Mouse (Mus musculus): ENCODE results near the gene Dct.

The Dct gene

DNA sequence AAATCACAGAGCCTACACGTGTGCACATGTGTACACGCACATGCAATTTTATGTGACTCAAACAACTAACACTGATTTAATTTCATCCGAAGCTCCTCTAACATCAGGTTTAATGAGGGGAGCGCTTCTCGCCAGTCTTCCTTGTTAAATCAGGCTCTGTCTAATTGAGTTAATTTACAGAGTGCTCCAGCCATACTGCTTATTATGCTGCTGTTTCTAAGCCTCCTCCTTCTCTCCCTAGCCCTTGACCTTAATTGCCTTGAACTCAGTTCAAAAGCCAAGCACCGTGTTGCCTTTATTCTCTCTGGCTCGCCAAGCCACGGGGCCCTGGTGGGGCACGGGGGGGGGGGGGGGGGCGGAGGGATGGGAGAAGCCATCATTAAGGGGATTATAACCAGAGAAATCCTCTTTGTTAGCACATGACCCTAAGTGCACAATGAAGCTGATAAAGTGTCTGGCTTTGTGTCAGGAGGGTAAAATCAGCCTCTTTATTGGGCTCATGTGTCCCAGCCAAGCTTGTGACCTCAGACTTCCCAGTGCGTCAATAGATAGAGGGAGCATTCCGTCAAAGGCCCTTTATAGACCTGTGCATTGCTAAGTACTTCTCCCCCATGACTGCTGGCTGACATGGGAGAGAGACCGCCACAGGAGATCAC is at the start of gene Dct:
Gene Dct (minus strand): TSS at position 270 of the 656 bp plus-strand sequence.
- peak; percentile 63 for DNase-seq (ENCODE audit: low read depth, low spot score)

GRCm38 (mm10) chr14:118101227-118101990 is 49.4 kb upstream of the Dct start:
- no peak for DNase-seq (ENCODE audit: low read depth, low spot score)

DNA sequence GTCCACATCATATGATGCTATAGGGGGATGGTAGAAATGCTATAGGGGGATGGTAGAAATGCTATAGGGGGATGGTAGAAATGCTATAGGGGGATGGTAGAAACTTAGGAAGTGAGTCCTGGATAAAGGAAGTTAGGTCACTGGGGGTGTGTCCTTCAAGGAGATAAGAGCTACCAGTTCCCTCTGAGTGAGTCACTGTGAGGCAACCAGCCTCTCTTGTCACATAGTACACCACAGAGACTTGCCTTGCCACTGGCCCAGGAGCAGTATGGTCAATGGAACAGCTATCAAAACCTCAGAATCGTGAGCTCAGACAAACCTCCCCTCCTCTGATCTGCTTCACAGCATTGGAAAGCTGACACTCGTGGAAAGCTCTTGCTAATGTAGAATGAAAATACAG is 46.2 kb upstream of the Dct start:
- DNase-seq (ENCODE audit: low read depth, low spot score): no peak

DNA sequence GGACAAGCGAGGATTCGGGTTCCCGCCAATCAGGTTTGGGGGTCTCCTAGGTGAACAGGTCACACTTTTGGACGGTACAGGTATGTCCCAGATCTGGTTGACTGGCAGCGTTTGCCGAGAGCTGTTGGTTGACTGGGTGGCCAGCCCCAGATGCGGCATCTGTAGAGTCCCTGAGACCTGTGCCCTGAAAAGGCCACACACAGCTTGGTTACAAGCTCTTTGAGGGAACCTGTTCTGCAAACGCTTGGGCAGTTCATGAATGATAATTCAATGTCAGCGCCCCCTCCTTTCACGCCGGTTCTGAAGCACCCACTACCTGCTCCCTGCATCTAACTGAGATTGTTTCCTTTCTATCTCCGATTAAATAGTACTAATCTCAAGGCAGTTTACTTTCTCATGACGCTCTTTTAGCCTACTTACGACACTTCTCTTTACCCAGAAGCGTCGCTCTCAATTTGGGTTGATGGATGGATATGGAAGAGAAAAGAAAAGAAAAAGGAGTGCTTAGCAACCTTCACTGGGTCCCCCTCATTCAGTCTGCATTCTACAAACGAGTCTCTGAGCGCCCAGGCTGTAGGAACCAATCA is 37.9 kb upstream of the Dct start:
- no peak for DNase-seq (ENCODE audit: low read depth, low spot score)

DNA sequence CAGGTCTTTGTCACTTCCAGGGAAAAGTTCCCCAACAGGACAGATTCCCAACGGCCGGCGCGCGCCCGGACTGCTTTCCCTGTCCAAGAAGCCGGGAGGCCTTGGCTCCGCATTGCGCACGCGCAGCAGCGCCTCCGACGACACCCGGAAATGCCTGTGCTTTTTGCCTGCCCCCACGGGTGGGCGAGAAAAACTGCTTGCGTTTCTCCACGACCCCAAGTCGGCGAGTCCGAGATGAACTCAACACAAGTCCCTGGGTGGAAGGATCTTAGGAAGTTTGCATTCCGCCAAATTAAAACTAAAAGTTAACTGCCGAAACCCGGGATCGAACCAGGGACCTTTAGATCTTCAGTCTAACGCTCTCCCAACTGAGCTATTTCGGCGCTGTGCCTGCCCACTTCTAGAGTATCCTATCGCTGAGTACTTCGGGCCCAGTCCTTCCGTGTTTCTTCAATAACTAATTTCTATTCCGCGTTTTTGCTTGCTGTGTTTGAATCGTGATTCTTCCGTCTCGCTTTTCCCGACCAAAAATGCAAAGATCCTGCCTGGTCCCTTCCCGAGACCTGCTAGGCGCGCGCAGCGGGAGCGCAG is 37.3 kb upstream of the Dct start:
- peak; percentile 83 for DNase-seq (ENCODE audit: low read depth, low spot score)

GRCm38 (mm10) chr14:118088437-118089207 is 36.6 kb upstream of the Dct start:
- no peak for DNase-seq (ENCODE audit: low read depth, low spot score)

DNA sequence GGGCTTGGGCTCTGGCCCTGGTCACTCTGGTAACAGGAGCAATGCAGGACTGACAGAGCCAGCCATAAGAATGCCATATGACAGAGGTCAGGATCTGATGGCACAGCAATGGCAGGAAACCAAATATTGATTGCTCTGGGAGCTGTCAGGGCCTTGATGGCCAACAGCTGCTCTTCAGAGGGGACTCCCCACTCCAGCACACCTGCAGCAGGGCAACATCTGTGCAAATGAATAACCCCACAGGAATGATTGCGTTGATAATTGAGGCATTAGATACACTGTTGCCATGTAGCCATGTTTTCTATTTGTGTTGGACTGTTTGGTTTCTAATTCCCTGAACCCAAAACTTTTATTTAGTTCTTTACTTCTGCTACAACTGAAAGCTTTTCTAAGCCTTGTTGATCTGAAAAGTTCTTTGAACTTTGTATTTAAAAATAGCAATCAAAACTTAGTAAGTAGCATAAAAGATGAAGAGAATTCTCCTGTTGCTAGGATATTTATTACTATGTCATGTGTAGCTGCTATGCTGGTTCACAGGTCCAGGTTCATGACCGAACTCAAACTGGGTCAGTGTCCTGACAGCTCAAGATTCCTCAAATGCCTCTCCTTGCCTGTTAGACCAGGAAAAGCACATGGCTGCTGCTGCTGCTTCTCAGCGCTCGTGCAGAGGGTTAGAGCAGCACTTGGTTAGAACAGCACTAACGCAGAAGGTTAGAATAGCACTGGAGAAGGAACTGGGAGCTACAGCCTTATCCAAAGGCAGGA is 34.4 kb upstream of the Dct start:
- DNase-seq (ENCODE audit: low read depth, low spot score): no peak

GRCm38 (mm10) chr14:118083851-118084250 is 31.8 kb upstream of the Dct start:
- no peak for DNase-seq (ENCODE audit: low read depth, low spot score)

DNA sequence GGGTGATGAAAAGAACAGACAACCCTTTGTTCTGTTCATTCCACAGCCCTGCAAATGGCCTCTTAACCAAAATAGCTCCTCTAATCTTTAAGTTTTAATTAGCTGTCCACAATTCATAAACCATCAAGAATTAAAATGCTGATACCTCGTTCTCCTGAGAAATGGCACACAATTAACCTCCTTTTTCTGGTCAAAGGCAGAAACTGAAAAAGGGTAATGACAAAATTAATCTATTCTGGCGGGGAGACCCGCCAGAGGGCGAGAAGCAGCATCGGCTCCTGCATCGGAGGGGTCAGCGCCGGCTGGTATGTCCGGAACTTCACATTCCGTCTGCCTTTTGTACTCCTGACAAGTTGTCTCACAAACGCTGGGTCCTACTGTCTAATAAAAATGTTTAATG is 28.6 kb upstream of the Dct start:
- no peak for DNase-seq (ENCODE audit: low read depth, low spot score)

- DNase-seq (ENCODE audit: low read depth, low spot score): no peak
Observed at GRCm38 (mm10) chr14:118070100-118070499, 18.1 kb upstream of the Dct start.

DNA sequence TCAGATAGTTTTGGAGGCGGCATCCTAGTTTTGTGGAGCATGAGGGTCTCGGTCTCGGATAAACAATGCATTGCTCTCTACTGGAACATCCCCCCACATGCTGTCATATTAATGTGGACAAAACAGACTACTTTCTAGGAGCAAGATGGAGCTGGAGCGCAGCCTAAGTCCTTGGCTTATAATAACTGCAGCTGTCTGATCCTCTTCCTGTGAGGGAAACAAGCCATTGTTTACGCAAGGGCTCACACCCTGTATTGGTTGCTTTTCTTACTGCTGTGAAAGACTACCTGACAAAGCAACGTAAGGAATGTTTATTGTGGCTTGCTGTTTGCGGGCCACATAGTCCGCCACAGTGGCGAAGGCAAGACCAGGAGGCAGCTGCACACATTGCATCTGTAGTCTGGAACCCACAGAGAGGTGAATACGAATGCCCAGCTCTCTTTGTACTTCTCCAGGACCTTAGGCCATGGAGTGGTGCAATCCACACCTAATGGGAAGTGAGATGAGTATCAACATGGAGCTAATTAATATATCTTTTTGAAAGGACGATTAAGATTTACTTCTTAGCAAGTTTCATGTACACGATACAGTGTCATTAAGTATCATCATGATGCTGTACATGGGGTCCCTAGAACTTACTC is 17.5 kb upstream of the Dct start:
- no peak for DNase-seq (ENCODE audit: low read depth, low spot score)

DNA sequence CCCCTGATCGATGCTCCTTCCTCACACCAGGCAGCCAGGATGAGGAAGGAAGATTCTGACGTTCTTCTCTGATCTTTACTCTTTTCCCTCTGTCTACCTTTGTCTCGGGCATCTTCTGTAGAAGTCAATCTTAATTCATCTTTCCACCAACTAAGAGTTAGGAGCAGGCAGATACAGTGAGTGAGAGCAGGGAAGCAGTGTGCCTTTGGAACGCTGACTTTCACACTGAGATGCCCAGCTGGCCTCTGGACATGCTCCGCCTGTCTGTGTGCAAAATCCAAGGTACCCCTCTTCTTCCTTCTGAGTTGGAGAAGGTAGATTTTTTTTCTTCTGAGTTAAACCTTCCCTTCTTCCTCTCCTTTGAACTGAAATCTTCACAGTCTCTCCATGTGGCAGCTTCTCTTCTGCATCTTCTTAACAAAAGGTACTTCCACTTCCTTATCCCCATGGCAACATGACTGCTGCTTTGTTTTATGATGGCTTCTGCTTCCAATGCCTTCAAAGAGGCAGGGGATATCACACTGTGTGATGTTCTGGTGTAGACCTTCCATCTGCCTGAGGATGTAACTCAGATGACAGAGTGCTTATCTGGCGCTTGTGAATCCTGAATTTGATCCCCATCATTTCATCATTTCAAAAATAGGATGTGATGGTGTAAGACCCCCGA is 9.9 kb upstream of the Dct start:
- no peak for DNase-seq (ENCODE audit: low read depth, low spot score)

DNA sequence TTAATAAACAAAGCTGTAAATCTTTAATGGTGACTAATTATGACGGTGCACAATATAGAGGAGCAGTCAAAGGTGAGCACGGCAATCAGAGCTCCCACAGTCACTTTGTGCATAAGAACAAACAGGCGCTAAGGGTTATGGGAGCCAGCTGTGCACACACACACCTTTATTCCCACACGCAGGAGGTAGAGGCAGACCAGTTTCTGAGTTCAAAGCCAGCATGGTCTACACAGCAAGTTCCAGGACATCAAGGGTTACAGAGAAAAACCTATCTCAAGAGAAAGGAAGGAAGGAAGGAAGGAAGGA is 6.5 kb upstream of the Dct start:
- DNase-seq (ENCODE audit: low read depth, low spot score): no peak

DNA sequence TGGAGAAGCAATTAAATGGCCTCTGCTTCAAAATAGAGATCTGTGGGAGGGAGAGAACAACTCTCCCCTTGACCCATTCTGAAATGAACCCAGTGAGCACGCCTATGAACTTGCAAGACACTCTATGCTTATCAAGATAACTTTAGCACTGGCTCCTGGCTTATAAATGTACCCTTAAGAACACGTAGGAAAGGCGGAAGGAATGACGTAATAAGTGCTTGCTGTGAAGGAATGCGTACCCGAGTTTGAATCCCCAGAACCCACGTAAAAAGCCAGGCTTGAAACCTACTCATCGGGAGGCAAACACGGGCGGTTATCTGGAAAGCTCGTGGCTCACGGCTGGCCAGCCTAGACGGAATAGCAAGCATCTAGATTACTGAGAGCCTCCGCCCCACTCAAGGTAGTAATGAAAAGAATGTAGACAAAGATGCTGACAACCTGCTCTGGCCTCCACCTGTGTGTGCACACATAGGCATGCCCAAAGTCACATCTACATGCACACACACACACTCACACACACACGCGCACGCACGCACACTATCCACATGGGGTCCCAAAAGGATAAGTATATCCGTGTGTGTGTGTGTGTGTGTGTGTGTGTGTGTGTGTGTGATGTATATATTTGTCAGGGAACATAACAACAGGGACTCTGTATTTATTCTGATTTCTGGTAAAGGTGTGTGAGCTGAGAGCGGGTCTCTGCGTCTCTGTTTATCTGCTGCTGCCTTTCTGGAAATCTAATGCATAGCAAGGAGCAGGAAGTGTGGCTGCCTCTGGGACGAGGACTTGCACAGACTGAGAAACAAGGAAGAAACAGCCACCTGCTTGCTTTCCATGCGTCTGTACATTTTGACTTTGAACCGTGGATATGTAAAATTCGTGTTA is 5.9 kb upstream of the Dct start:
- no peak for DNase-seq (ENCODE audit: low read depth, low spot score)

GRCm38 (mm10) chr14:118052770-118053169 is 726 bp upstream of the Dct start:
- no peak for DNase-seq (ENCODE audit: low read depth, low spot score)

- DNase-seq (ENCODE audit: low read depth, low spot score): no peak
Observed at GRCm38 (mm10) chr14:118051396-118051795, 648 bp downstream of the Dct start.

GRCm38 (mm10) chr14:118050990-118051389 is 1.1 kb downstream of the Dct start:
- DNase-seq (ENCODE audit: low read depth, low spot score): no peak

DNA sequence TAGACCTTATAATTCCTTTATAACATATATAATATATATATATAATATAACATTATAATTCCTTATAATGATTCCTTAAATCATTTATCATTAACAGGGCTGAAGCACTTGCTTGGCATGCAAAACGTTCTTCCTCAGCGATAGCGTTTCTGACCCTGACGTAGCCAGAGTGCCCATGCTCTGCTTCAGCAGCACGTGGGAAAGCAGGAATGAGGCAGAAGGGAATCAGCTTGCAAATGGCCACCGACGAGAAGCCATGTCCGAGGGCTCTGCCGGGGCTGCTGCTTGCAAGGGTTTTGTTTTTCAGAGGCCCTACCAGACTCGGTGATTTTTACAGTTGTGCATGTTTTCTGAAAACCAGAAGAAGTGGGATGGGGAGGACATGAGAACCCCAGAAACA is 1.6 kb downstream of the Dct start:
- no peak for DNase-seq (ENCODE audit: low read depth, low spot score)

GRCm38 (mm10) chr14:118049648-118050238 is 2.3 kb downstream of the Dct start:
- no peak for DNase-seq (ENCODE audit: low read depth, low spot score)
